Mouse (Mus musculus): ENCODE measurements around the gene Cux1. TPM values are rescaled to one million over a fixed set of nuclear protein-coding genes. Genes with fewer than 3 reads are reported as not detected.
"Not testable (repeated sequence)": the region's sequence is repeated elsewhere in the genome, so short reads cannot be mapped to it uniquely, and the experiment has no call there.

The Cux1 gene
- polyA plus RNA-seq, 1 experiment, result 164 TPM

- Histone ChIP-seq H3K27ac (ENCODE audit: control insufficient read depth, insufficient read depth, low read length) (no peak overlapping the region), H3K4me1 (replicated peaks; ENCODE audit: control insufficient read depth, insufficient read depth, low read length) (no peaks in the 10 kb centered on the region), H3K36me3 (ENCODE audit: control insufficient read depth, insufficient read depth, low read length) (0 out of 2 replicates have a peak, but pooled peaks cover 9% of the 10 kb centered on the region), H3K27me3 (ENCODE audit: control insufficient read depth, insufficient read depth, low read length) (no peaks in the 10 kb centered on the region), H3K4me3 (ENCODE audit: control insufficient read depth, insufficient read depth, low read length) (no peak overlapping the region)
- DNase-seq, result no peak
- 100% methylated on average over 1 of the region's 1 CpGs for WGBS
- TF ChIP-seq CTCF (IDR thresholded peaks at IDR 0.05; ENCODE audit: borderline replicate concordance, control insufficient read depth, extremely low read depth, insufficient read depth, low read length, poor library complexity) (no peak), POLR2A (IDR thresholded peaks at IDR 0.05; ENCODE audit: control insufficient read depth, extremely low read depth, insufficient read depth, low read length, poor library complexity) (no peak)
These were observed 92.1 kb downstream of the Cux1 start for GRCm38 (mm10) chr5:136475161-136475560.

GRCm38 (mm10) chr5:136474086-136474485, 93.2 kb downstream of the Cux1 start:
- H3K27ac ChIP-seq (ENCODE audit: control insufficient read depth, insufficient read depth, low read length), result no peak overlapping the region
- H3K4me1 ChIP-seq (replicated peaks; ENCODE audit: control insufficient read depth, insufficient read depth, low read length), result peaks cover 4% of the 10 kb centered on the region; the same call in 1 of the 2 replicates
- WGBS, result 98% methylated on average over 3 of the region's 3 CpGs
- no peaks in the 10 kb centered on the region for H3K27me3 ChIP-seq (ENCODE audit: control insufficient read depth, insufficient read depth, low read length)
- DNase-seq, result no peak
- H3K4me3 ChIP-seq (ENCODE audit: control insufficient read depth, insufficient read depth, low read length), result no peak overlapping the region
- H3K36me3 ChIP-seq (ENCODE audit: control insufficient read depth, insufficient read depth, low read length), result 0 out of 2 replicates have a peak, but pooled peaks cover 9% of the 10 kb centered on the region
- TF ChIP-seq CTCF (IDR thresholded peaks at IDR 0.05; ENCODE audit: borderline replicate concordance, control insufficient read depth, extremely low read depth, insufficient read depth, low read length, poor library complexity) (no peak), POLR2A (IDR thresholded peaks at IDR 0.05; ENCODE audit: control insufficient read depth, extremely low read depth, insufficient read depth, low read length, poor library complexity) (no peak)

GRCm38 (mm10) chr5:136473337-136473736, 94.0 kb downstream of the Cux1 start:
- Histone ChIP-seq H3K4me1 (replicated peaks; ENCODE audit: control insufficient read depth, insufficient read depth, low read length) (peaks cover 7% of the 10 kb centered on the region; the same call in 1 of the 2 replicates), H3K4me3 (ENCODE audit: control insufficient read depth, insufficient read depth, low read length) (no peak overlapping the region)
- no peak for DNase-seq

GRCm38 (mm10) chr5:136472846-136473245, 94.4 kb downstream of the Cux1 start:
- 95% methylated on average over 6 of the region's 6 CpGs for WGBS
- TF ChIP-seq CTCF (IDR thresholded peaks at IDR 0.05; ENCODE audit: borderline replicate concordance, control insufficient read depth, extremely low read depth, insufficient read depth, low read length, poor library complexity), result no peak
- Histone ChIP-seq H3K36me3 (ENCODE audit: control insufficient read depth, insufficient read depth, low read length) (0 out of 2 replicates have a peak, but pooled peaks cover 3% of the 10 kb centered on the region), H3K27ac (ENCODE audit: control insufficient read depth, insufficient read depth, low read length) (no peak overlapping the region), H3K4me1 (replicated peaks; ENCODE audit: control insufficient read depth, insufficient read depth, low read length) (peaks cover 11% of the 10 kb centered on the region), H3K27me3 (ENCODE audit: control insufficient read depth, insufficient read depth, low read length) (no peaks in the 10 kb centered on the region), H3K4me3 (ENCODE audit: control insufficient read depth, insufficient read depth, low read length) (no peak overlapping the region)
- DNase-seq, result no peak

More at GRCm38 (mm10) chr5:136473337-136473736, 94.0 kb downstream of the Cux1 start:
- Histone ChIP-seq H3K27me3 (ENCODE audit: control insufficient read depth, insufficient read depth, low read length) (no peaks in the 10 kb centered on the region), H3K36me3 (ENCODE audit: control insufficient read depth, insufficient read depth, low read length) (0 out of 2 replicates have a peak, but pooled peaks cover 7% of the 10 kb centered on the region), H3K27ac (ENCODE audit: control insufficient read depth, insufficient read depth, low read length) (no peak overlapping the region)
- WGBS, result 97% methylated on average over 6 of the region's 6 CpGs
- TF ChIP-seq CTCF (IDR thresholded peaks at IDR 0.05; ENCODE audit: borderline replicate concordance, control insufficient read depth, extremely low read depth, insufficient read depth, low read length, poor library complexity) (no peak), POLR2A (IDR thresholded peaks at IDR 0.05; ENCODE audit: control insufficient read depth, extremely low read depth, insufficient read depth, low read length, poor library complexity) (no peak)

- 89% methylated on average over 2 of the region's 2 CpGs for WGBS
- not testable (repeated sequence) for DNase-seq; H3K27me3 ChIP-seq (ENCODE audit: control insufficient read depth, insufficient read depth, low read length); H3K27ac ChIP-seq (ENCODE audit: control insufficient read depth, insufficient read depth, low read length); H3K36me3 ChIP-seq (ENCODE audit: control insufficient read depth, insufficient read depth, low read length); H3K4me3 ChIP-seq (ENCODE audit: control insufficient read depth, insufficient read depth, low read length)
- H3K4me1 ChIP-seq (replicated peaks; ENCODE audit: control insufficient read depth, insufficient read depth, low read length), result peaks cover 22% of the 10 kb centered on the region
These were observed 96.1 kb downstream of the Cux1 start for GRCm38 (mm10) chr5:136470985-136471735.

GRCm38 (mm10) chr5:136469301-136469700, 98.0 kb downstream of the Cux1 start:
- no peak for TF ChIP-seq POLR2A (IDR thresholded peaks at IDR 0.05; ENCODE audit: control insufficient read depth, extremely low read depth, insufficient read depth, low read length, poor library complexity)
- no peak for TF ChIP-seq CTCF (IDR thresholded peaks at IDR 0.05; ENCODE audit: borderline replicate concordance, control insufficient read depth, extremely low read depth, insufficient read depth, low read length, poor library complexity)
- Histone ChIP-seq H3K4me3 (ENCODE audit: control insufficient read depth, insufficient read depth, low read length) (no peak overlapping the region), H3K27ac (ENCODE audit: control insufficient read depth, insufficient read depth, low read length) (no peak overlapping the region), H3K36me3 (ENCODE audit: control insufficient read depth, insufficient read depth, low read length) (no peaks in the 10 kb centered on the region), H3K27me3 (ENCODE audit: control insufficient read depth, insufficient read depth, low read length) (no peaks in the 10 kb centered on the region), H3K4me1 (replicated peaks; ENCODE audit: control insufficient read depth, insufficient read depth, low read length) (peaks cover 36% of the 10 kb centered on the region)
- no peak for DNase-seq
- 89% methylated on average over 1 of the region's 1 CpGs for WGBS
